26 mouse cellular contexts compared by ENCODE assay signal in the genomic region with DNA sequence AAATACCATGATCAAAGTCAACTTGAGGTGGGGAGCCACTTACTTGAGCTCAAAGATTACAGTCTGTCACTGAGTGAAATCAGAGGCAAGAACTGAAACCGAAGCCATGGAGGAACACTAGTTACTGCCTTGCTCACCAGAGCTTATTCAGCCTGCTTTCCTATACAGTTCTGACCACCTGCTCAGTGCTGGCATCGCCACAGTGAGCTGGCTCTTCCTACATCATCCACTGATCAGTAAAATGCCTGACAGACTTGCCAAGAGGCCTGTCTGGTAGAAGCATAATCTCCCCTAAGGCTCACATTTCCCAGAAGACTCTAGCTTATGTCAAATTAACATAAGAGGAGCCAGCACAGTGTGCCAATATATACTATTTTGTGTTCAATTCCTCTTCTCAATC.
DNase-seq lines count a peak whose midpoint lies in the region; ATAC-seq and TF ChIP-seq lines count a peak whose summit lies in the region.
"Had no signal": no experiment of that assay in that cellular context is flagged by ENCODE, and none has a peak within 500 bp of the region (broad histone marks: within the 10 kb centered on the region; RNA-seq: fewer than 3 reads in every experiment).

No protein-coding gene starts in this region.

- peak; percentile 61; the same call in 1 of the 2 replicates for ATAC-seq in forebrain, embryonic 13.5 days
- ATAC-seq in forebrain, embryonic 11.5 days (replicated peaks; ENCODE audit: low FRiP score), result no peak
- ATAC-seq in hindbrain, postnatal 0 days, result peak; percentile 62
- no peak for ATAC-seq in hindbrain, embryonic 12.5 days (ENCODE audit: low FRiP score)
- ATAC-seq: inflammation-experienced regulatory T-cells, adult 6 months; liver, embryonic 12.5 days; liver, postnatal 0 days; midbrain, embryonic 13.5 days had no signal

- H3K4me1 ChIP-seq in forebrain, embryonic 13.5 days, result no peaks in the 10 kb centered on the region
- H3K4me1 ChIP-seq in forebrain, embryonic 11.5 days (replicated peaks; ENCODE audit: control insufficient read depth, insufficient read depth, low read length), result no peaks in the 10 kb centered on the region
- no peaks in the 10 kb centered on the region for H3K4me1 ChIP-seq in hindbrain, postnatal 0 days (ENCODE audit: insufficient read depth, low read length)
- no peaks in the 10 kb centered on the region for H3K4me1 ChIP-seq in hindbrain, embryonic 12.5 days
- H3K4me1 ChIP-seq: embryonic facial prominence, embryonic 15.5 days; heart, embryonic 10.5 days; heart, embryonic 15.5 days; hindbrain, embryonic 13.5 days; liver, embryonic 12.5 days; megakaryocyte, embryonic 14.5 days; midbrain, embryonic 13.5 days had no signal

- H3K27ac ChIP-seq in forebrain, embryonic 13.5 days, result no peak overlapping the region
- H3K27ac ChIP-seq in forebrain, embryonic 11.5 days (ENCODE audit: low read depth, low read length), result no peak overlapping the region
- H3K27ac ChIP-seq in hindbrain, postnatal 0 days, result no peak overlapping the region
- no peak overlapping the region for H3K27ac ChIP-seq in hindbrain, embryonic 12.5 days
- H3K27ac ChIP-seq: embryonic facial prominence, embryonic 15.5 days; heart, embryonic 10.5 days; heart, embryonic 15.5 days; hindbrain, embryonic 13.5 days; liver, embryonic 12.5 days; midbrain, embryonic 13.5 days; stomach, postnatal 0 days had no signal

- H3K4me2 ChIP-seq in forebrain, embryonic 13.5 days, result no peak overlapping the region
- no peak overlapping the region for H3K4me2 ChIP-seq in forebrain, embryonic 11.5 days (ENCODE audit: low read depth, low read length, severe bottlenecking)
- no peak overlapping the region for H3K4me2 ChIP-seq in hindbrain, postnatal 0 days (ENCODE audit: low read depth, low read length)
- H3K4me2 ChIP-seq in hindbrain, embryonic 12.5 days (replicated peaks), result no peak overlapping the region
- H3K4me2 ChIP-seq: embryonic facial prominence, embryonic 15.5 days; heart, embryonic 15.5 days; hindbrain, embryonic 13.5 days; liver, embryonic 12.5 days; midbrain, embryonic 13.5 days had no signal

- DNase-seq in forebrain, embryonic 11.5 days (ENCODE audit: low spot score), result no peak
- DNase-seq in hindbrain, postnatal 0 days (ENCODE audit: low spot score), result peak; percentile 54
- DNase-seq in right cerebral cortex, postnatal 4 days, result peak; percentile 7
- no peak for DNase-seq in right cerebral cortex, postnatal 25 days
- no peak for DNase-seq in lung, postnatal 4 days
- DNase-seq: adrenal gland, adult 2 months; B cell, adult 2 months; gastrocnemius, postnatal 25 days; heart, adult 11 months; kidney, adult 11 months; kidney, postnatal 14 days; liver, postnatal 0 days; lung, postnatal 36 days; thymus, adult 18-20 months; thymus, postnatal 25 days had no signal

- no peaks in the 10 kb centered on the region for H3K27me3 ChIP-seq in forebrain, embryonic 13.5 days
- no peaks in the 10 kb centered on the region for H3K27me3 ChIP-seq in forebrain, embryonic 11.5 days (ENCODE audit: control insufficient read depth, insufficient read depth, low read length)
- no peaks in the 10 kb centered on the region for H3K27me3 ChIP-seq in hindbrain, postnatal 0 days (ENCODE audit: insufficient read depth, low read length)
- no peaks in the 10 kb centered on the region for H3K27me3 ChIP-seq in hindbrain, embryonic 12.5 days
- H3K27me3 ChIP-seq: embryonic facial prominence, embryonic 15.5 days; heart, embryonic 15.5 days; hindbrain, embryonic 13.5 days; liver, embryonic 12.5 days; megakaryocyte, embryonic 14.5 days; midbrain, embryonic 13.5 days had no signal

- no peak overlapping the region for H3K4me3 ChIP-seq in forebrain, embryonic 13.5 days
- no peak overlapping the region for H3K4me3 ChIP-seq in forebrain, embryonic 11.5 days (ENCODE audit: low read depth, low read length)
- H3K4me3 ChIP-seq in hindbrain, postnatal 0 days (ENCODE audit: low read length), result no peak overlapping the region
- no peak overlapping the region for H3K4me3 ChIP-seq in hindbrain, embryonic 12.5 days
- H3K4me3 ChIP-seq: embryonic facial prominence, embryonic 15.5 days; heart, embryonic 10.5 days; heart, embryonic 15.5 days; hindbrain, embryonic 13.5 days; liver, embryonic 12.5 days; megakaryocyte, embryonic 14.5 days; midbrain, embryonic 13.5 days had no signal

- H3K9ac ChIP-seq in forebrain, embryonic 13.5 days, result no peak overlapping the region
- no peak overlapping the region for H3K9ac ChIP-seq in forebrain, embryonic 11.5 days (ENCODE audit: low read length)
- no peak overlapping the region for H3K9ac ChIP-seq in hindbrain, postnatal 0 days (replicated peaks; ENCODE audit: low read length)
- no peak overlapping the region for H3K9ac ChIP-seq in hindbrain, embryonic 12.5 days
- H3K9ac ChIP-seq: embryonic facial prominence, embryonic 15.5 days; heart, embryonic 15.5 days; hindbrain, embryonic 13.5 days; liver, embryonic 12.5 days; liver, postnatal 0 days; midbrain, embryonic 13.5 days had no signal

- 79% methylated on average over 2 of the region's 2 CpGs for WGBS in forebrain, embryonic 13.5 days
- 89% methylated on average over 2 of the region's 2 CpGs for WGBS in forebrain, embryonic 11.5 days
- 56% methylated on average over 2 of the region's 2 CpGs for WGBS in hindbrain, postnatal 0 days
- 83% methylated on average over 2 of the region's 2 CpGs for WGBS in hindbrain, embryonic 12.5 days

- TF ChIP-seq CTCF in hindbrain, postnatal 0 days (IDR thresholded peaks at IDR 0.05; ENCODE audit: low read depth), result no peak

- no peaks in the 10 kb centered on the region for H3K9me3 ChIP-seq in forebrain, embryonic 13.5 days (replicated peaks)
- H3K9me3 ChIP-seq in forebrain, embryonic 11.5 days (ENCODE audit: control insufficient read depth, low read length), result no peaks in the 10 kb centered on the region
- H3K9me3 ChIP-seq in hindbrain, postnatal 0 days (ENCODE audit: low read length), result no peaks in the 10 kb centered on the region
- H3K9me3 ChIP-seq in hindbrain, embryonic 12.5 days (replicated peaks), result no peaks in the 10 kb centered on the region
- H3K9me3 ChIP-seq: embryonic facial prominence, embryonic 15.5 days; heart, embryonic 10.5 days; heart, embryonic 15.5 days; hindbrain, embryonic 13.5 days; liver, embryonic 12.5 days; megakaryocyte, embryonic 14.5 days; midbrain, embryonic 13.5 days had no signal

- H3K36me3 ChIP-seq in forebrain, embryonic 13.5 days (ENCODE audit: poor library complexity, severe bottlenecking), result no peaks in the 10 kb centered on the region
- no peaks in the 10 kb centered on the region for H3K36me3 ChIP-seq in forebrain, embryonic 11.5 days (ENCODE audit: control insufficient read depth, insufficient read depth, low read length)
- no peaks in the 10 kb centered on the region for H3K36me3 ChIP-seq in hindbrain, postnatal 0 days (ENCODE audit: insufficient read depth, low read length)
- H3K36me3 ChIP-seq in hindbrain, embryonic 12.5 days, result no peaks in the 10 kb centered on the region
- H3K36me3 ChIP-seq: embryonic facial prominence, embryonic 15.5 days; heart, embryonic 10.5 days; heart, embryonic 15.5 days; hindbrain, embryonic 13.5 days; liver, embryonic 12.5 days; midbrain, embryonic 13.5 days had no signal

Comparison
In these comparisons a context has a peak if more than half of its experiments do, and no peak if none do; other contexts are left out.
1. ATAC-seq: peak in forebrain, embryonic 13.5 days (single experiment) and hindbrain, postnatal 0 days (single experiment); none in forebrain, embryonic 11.5 days (single experiment) and hindbrain, embryonic 12.5 days (single experiment).
2. DNase-seq: peak in hindbrain, postnatal 0 days (single experiment) and right cerebral cortex, postnatal 4 days (single experiment); none in forebrain, embryonic 11.5 days (single experiment), right cerebral cortex, postnatal 25 days (single experiment) and lung, postnatal 4 days (0 of 2).